Mouse (Mus musculus) hindbrain, embryonic 15.5 days (tissue): Measurements from ENCODE around the gene Gmfg. TPM values are rescaled to one million over a fixed set of nuclear protein-coding genes. Genes with fewer than 3 reads are reported as not detected.

Experiments
- ATAC-seq: fragments of 200-750 bp; cut with Nextera tagmentation; 2 replicates; pipeline ENCODE4 v1.8.0; 2017; ENCODE audit warnings: low read depth, moderate number of reproducible peaks, moderate TSS enrichment; ENCODE audit not compliant: low FRiP score
- H3K27ac ChIP-seq: fragments of 300-500 bp; sonication (generic); replicated peaks from 2 replicates; pipeline ENCODE4 v1.5.1; 2015; ENCODE audit warnings: mild to moderate bottlenecking, inconsistent platforms
- H3K27me3 ChIP-seq: fragments of 300-500 bp; sonication (generic); 2 replicates; pipeline ENCODE4 v1.6.1; 2015; ENCODE audit warnings: control low read depth, inconsistent platforms
- H3K36me3 ChIP-seq: fragments of 300-500 bp; sonication (generic); 2 replicates; pipeline ENCODE4 v1.6.1; 2015; ENCODE audit warnings: control low read depth, inconsistent platforms
- H3K4me1 ChIP-seq: fragments of 300-500 bp; sonication (generic); replicated peaks from 2 replicates; pipeline ENCODE4 v1.6.1; 2015; ENCODE audit warnings: control low read depth, inconsistent platforms
- H3K4me2 ChIP-seq: fragments of 300-500 bp; sonication (generic); 2 replicates; pipeline ENCODE4 v1.6.1; 2015; ENCODE audit warnings: moderate library complexity, mild to moderate bottlenecking, inconsistent platforms
- H3K4me3 ChIP-seq: fragments of 300-500 bp; sonication (generic); 2 replicates; pipeline ENCODE4 v1.5.1; 2015; ENCODE audit warnings: mild to moderate bottlenecking, inconsistent platforms
- H3K9ac ChIP-seq: fragments of 300-500 bp; sonication (generic); 2 replicates; pipeline ENCODE4 v1.6.1; 2015; ENCODE audit warnings: inconsistent platforms
- H3K9me3 ChIP-seq: fragments of 300-500 bp; sonication (generic); 2 replicates; pipeline ENCODE4 v1.6.1; 2016; ENCODE audit warnings: control low read depth, inconsistent platforms
- WGBS: fragments of 180-500 bp; shearing (Covaris S2); methylation state at CpG from one replicate; pipeline ENCODE4 v1.1.7; 2015; 5-methylcytosine and 5-hydroxymethylcytosine counted together
- polyA plus RNA-seq: library from polyadenylated mRNA; unstranded; fragments of >200 nt; fragmentation: Nextera tagmentation; extraction: Ambion mirVana; gene quantifications from 2 replicates; pipeline ENCODE4 v1.2.1, GENCODE M21; 2015

The Gmfg gene
- polyA plus RNA-seq, 1 experiment from 2014 or later: 4.1 TPM

- H3K4me2 ChIP-seq: no peak overlapping the region
- H3K9ac ChIP-seq: no peak overlapping the region
- H3K27ac ChIP-seq: no peak overlapping the region
- H3K27me3 ChIP-seq: no peaks in the 10 kb centered on the region
- peaks cover 81% of the 10 kb centered on the region for H3K36me3 ChIP-seq
- H3K9me3 ChIP-seq: no peaks in the 10 kb centered on the region
- H3K4me1 ChIP-seq: no peaks in the 10 kb centered on the region; the same call in 1 of the 2 replicates
- H3K4me3 ChIP-seq: no peak overlapping the region
- no peak for ATAC-seq
Observed at GRCm38 (mm10) chr7:28417368-28417767, 19.9 kb upstream of the Gmfg start.

DNA sequence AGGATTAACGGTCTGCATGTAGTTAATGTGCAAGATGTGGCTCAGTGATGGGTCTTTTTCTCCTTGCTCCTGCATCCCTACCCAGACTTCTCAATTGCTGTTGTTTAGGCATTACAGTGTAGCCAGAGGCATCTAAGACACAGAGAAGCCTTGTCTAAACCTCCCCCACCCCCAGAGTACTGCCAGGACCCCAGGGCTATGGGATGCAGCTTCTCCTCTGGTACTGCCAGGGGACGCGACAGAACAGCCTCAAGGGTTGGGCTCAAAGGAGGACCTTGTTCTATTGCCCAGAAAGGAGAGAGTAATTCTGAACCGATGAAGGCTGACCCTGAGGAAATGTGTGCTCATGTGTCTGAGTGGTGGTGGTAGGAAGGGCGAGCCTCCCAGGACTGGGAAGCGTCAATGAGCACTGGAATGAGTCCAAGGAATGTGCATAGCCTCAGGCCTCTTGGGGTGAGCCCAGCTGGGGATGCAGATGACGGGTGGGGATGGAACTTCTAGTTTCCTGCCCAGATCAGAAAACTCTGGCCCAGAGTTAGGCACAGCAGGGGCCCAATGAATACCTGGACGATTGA is 19.1 kb upstream of the Gmfg start:
- Histone ChIP-seq H3K9ac (no peak overlapping the region), H3K9me3 (no peaks in the 10 kb centered on the region), H3K27ac (no peak overlapping the region; the same call in 1 of the 2 replicates), H3K4me2 (no peak overlapping the region), H3K27me3 (no peaks in the 10 kb centered on the region), H3K36me3 (peaks cover 81% of the 10 kb centered on the region), H3K4me3 (no peak overlapping the region), H3K4me1 (no peaks in the 10 kb centered on the region; the same call in 1 of the 2 replicates)
- 66% methylated on average over 8 of the region's 8 CpGs for WGBS
- ATAC-seq: no peak

DNA sequence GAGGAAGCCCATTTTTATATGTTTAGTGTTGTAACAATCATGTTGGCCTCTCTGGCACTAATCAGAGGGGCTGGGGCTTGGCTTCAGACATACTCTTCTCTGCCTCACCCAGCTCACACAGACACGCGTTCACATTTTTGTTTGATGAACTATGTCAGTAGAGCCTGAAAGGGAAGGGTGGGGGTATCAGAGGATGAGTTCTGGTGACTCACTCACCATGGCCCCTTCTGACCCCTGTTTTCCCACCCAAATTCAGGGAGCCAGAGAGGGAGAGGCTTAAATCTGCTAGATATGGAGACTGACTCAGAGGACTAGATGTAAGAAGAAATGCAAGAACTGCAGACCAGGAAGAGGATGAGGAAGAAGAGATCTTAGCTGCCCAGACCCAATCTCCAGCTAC is 17.8 kb upstream of the Gmfg start:
- H3K9me3 ChIP-seq: no peaks in the 10 kb centered on the region
- WGBS: 97% methylated on average over 2 of the region's 2 CpGs
- no peak for ATAC-seq

DNA sequence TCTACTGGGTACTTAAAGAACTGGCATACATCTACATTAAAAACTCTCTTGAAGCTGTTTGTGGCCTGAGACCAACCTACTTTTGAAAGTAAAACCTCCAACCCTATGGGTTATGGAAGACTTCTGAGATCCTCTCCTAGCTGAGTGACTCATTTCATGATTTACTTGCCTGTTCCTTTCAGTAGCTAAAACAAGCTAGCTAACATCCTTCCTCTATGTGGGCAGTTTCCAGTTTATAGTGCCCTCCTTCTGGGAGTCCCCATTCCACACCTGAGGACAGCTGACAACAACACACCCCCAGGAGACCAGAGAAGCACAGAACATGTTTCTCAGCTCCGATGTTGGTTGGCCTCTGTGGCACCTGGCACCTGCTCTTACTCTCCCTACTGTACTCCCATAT is 14.2 kb upstream of the Gmfg start:
- Histone ChIP-seq H3K4me3 (no peak overlapping the region), H3K27me3 (no peaks in the 10 kb centered on the region), H3K27ac (no peak overlapping the region), H3K4me2 (no peak overlapping the region), H3K36me3 (peaks cover 50% of the 10 kb centered on the region), H3K4me1 (peaks cover 2% of the 10 kb centered on the region; the same call in 1 of the 2 replicates), H3K9me3 (no peaks in the 10 kb centered on the region), H3K9ac (no peak overlapping the region)
- no peak for ATAC-seq
- WGBS: 90% methylated on average over 1 of the region's 1 CpGs

More for the DNA sequence above, 17.8 kb upstream of the Gmfg start:
- Histone ChIP-seq H3K4me1 (no peaks in the 10 kb centered on the region; the same call in 1 of the 2 replicates), H3K27me3 (no peaks in the 10 kb centered on the region), H3K4me3 (no peak overlapping the region), H3K9ac (no peak overlapping the region), H3K4me2 (no peak overlapping the region), H3K36me3 (peaks cover 72% of the 10 kb centered on the region), H3K27ac (no peak overlapping the region)

DNA sequence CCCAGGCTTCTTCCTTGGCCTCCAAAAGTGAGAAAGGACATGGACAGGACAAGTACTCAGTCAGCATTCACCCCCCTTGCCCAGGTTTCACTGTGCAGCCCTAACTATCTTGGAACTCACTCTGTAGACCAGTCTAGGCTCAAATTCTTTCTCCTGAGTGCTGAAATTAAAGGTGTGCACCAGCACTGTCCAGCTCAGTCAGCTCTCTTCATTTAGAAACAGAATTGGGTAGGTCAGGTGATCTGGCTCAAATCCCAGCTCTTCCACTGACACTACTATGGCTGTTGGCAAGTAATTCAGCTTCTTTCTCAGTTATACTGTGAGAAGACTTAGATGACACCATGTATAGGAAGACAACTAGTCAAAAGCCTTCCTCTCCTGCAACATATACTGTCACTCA is 9.5 kb upstream of the Gmfg start:
- no peak for ATAC-seq
- H3K4me2 ChIP-seq: no peak overlapping the region

DNA sequence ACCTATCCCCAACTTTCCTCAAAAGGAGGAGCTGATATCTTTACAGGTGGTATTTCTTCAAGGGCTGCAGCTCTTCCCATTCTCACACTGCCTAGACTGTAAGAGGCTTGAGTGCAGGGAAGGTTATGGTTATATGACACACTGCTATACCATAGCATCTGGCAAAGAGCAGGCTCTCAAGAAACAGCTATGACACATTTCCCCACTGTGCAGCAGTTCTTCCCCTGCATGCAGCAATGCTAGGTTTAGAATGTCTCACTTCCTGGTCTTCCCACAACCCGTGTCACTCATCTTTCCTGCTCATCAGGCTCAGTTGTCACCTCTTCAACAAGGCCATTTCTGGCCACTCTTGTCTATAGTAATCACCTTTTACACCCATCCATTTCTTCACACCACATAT is 6.7 kb upstream of the Gmfg start:
- H3K9ac ChIP-seq: no peak overlapping the region

More for the DNA sequence above, 9.5 kb upstream of the Gmfg start:
- H3K27me3 ChIP-seq: no peaks in the 10 kb centered on the region
- H3K9ac ChIP-seq: no peak overlapping the region
- no peak overlapping the region for H3K4me3 ChIP-seq
- H3K36me3 ChIP-seq: peaks cover 8% of the 10 kb centered on the region
- H3K27ac ChIP-seq: no peak overlapping the region
- no peaks in the 10 kb centered on the region for H3K9me3 ChIP-seq
- H3K4me1 ChIP-seq: peaks cover 15% of the 10 kb centered on the region

DNA sequence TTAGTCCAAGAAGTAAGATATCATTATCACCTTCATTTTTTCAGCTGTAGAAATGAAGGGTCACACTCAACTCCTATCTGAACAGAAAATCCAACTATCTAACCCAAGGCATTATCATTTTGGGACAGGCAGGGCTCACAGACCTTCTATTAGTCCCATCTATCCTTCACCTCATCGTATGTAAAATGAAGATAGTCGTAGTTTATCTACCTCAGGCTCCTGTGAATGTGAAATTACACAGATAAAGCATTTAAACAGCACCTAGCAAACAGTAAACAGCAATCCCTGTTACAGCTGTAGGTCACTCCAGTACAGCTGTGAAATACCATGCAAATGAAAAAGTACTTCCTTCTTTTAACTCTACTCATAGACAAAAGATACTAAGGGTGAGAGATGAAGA is 5.0 kb upstream of the Gmfg start:
- H3K4me1 ChIP-seq: peaks cover 48% of the 10 kb centered on the region

More for the DNA sequence above, 6.7 kb upstream of the Gmfg start:
- Histone ChIP-seq H3K4me1 (peaks cover 43% of the 10 kb centered on the region), H3K27me3 (no peaks in the 10 kb centered on the region), H3K27ac (no peak overlapping the region), H3K4me3 (no peak overlapping the region), H3K36me3 (no peaks in the 10 kb centered on the region), H3K4me2 (no peak overlapping the region), H3K9me3 (no peaks in the 10 kb centered on the region)
- no peak for ATAC-seq
- 83% methylated on average over 1 of the region's 1 CpGs for WGBS

DNA sequence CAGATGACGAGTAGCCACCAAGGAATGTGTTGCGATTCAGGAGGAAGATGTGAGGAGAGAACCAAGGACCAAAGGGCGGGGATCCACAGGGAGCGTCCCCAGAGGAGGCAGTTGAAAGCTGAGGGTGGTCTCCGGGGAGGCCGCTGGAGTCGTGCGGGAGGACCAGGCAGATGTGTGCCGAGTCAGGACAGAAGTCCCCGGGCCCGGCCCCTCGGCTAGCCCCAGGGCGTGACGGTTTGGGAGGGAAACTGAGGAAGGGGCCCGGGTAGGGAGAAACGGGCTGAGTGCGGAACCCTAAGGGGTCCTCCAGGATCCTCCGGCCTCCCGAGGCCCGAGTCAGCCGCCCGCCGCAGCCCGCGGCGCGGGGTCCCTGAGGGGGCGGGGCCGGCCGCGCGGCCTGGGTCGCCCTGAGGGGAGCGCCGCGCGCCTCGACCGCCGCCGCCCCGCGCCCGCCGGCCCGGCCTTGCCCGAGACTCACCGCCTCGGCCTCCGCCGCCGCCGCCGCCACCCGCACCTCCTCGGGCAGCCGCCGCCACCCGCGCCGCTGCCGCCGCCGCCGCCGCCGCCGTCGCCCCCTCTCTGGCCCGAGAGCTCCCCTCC is 1.5 kb upstream of the Gmfg start:
- H3K4me3 ChIP-seq: peak overlapping the region; percentile 93
- no peaks in the 10 kb centered on the region for H3K27me3 ChIP-seq
- peak overlapping the region; percentile 78 for H3K4me2 ChIP-seq
- peak; percentile 24 for ATAC-seq
- 0% methylated on average over 30 of the region's 70 CpGs for WGBS
- H3K9me3 ChIP-seq: no peaks in the 10 kb centered on the region
- no peaks in the 10 kb centered on the region for H3K36me3 ChIP-seq
- peak overlapping the region; percentile 97 for H3K9ac ChIP-seq
- H3K27ac ChIP-seq: peak overlapping the region; percentile 73
- H3K4me1 ChIP-seq: peaks cover 42% of the 10 kb centered on the region

More for the DNA sequence above, 5.0 kb upstream of the Gmfg start:
- no peak overlapping the region for H3K27ac ChIP-seq
- H3K4me2 ChIP-seq: no peak overlapping the region
- no peaks in the 10 kb centered on the region for H3K9me3 ChIP-seq
- H3K4me3 ChIP-seq: no peak overlapping the region
- no peaks in the 10 kb centered on the region for H3K27me3 ChIP-seq
- no peak overlapping the region for H3K9ac ChIP-seq
- ATAC-seq: no peak
- 95% methylated on average over 2 of the region's 2 CpGs for WGBS
- no peaks in the 10 kb centered on the region for H3K36me3 ChIP-seq

DNA sequence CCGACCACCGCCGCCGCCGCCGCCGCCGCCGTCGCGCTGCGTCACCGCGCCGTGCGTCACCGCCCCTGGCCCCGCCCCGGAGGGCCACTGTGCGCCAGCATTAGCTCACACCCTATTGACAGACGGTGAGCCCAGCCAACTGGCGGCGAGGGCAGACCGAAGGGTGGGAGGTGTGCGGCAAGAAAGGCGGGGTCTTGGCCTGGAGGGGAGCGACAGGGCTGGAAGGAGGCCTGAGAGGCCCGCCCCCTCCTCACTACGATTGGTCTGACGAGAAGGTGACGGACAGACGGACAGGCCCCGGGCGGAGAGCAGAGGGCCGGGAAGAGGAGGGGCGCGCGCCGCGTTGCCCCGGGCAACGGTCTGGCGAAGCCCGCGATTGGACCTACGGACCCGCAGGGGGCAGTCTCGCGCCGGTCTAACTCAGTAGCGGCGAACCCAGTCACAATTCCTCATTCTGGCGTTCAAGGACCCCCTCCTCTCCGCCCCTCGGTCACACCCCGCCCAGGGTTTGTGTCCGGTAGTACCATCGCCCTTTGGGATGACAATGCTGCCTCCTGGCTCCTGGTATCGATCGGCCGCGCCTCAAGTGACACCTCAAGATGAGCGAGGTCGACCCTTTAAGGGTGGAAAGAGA is 859 bp upstream of the Gmfg start:
- H3K4me3 ChIP-seq: peak overlapping the region; percentile 93
- H3K27me3 ChIP-seq: no peaks in the 10 kb centered on the region
- H3K27ac ChIP-seq: peak overlapping the region; percentile 84
- no peaks in the 10 kb centered on the region for H3K9me3 ChIP-seq
- no peaks in the 10 kb centered on the region for H3K36me3 ChIP-seq
- H3K4me2 ChIP-seq: peak overlapping the region; percentile 78
- ATAC-seq: peak; percentile 99
- H3K4me1 ChIP-seq: peaks cover 42% of the 10 kb centered on the region
- WGBS: under 1% methylated on average over 59 of the region's 64 CpGs
- H3K9ac ChIP-seq: peak overlapping the region; percentile 97

DNA sequence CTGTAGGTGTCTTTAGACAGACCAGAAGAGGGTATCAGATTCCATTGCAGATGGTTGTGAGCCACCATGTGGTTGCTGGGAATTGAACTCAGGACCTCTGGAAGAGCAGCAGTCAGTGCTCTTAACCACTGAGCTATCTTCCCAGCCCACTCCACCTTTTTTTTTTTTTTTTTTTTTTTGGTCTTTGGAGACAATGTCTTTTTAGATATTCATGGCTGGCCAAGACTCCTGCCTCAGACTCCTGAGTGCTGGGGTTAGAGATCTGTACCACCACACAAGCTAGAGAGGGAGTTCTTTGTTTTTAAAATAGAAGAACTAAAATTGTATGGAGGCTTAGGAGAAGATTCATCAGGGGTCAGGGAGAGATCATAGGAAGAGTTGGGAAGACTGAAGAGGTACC is 717 bp downstream of the Gmfg start:
- no peak overlapping the region for H3K4me2 ChIP-seq
- H3K9ac ChIP-seq: no peak overlapping the region
- H3K36me3 ChIP-seq: no peaks in the 10 kb centered on the region
- no peak for ATAC-seq
- H3K27ac ChIP-seq: no peak overlapping the region
- H3K4me1 ChIP-seq: peaks cover 31% of the 10 kb centered on the region
- H3K4me3 ChIP-seq: no peak overlapping the region
- no peaks in the 10 kb centered on the region for H3K9me3 ChIP-seq
- H3K27me3 ChIP-seq: no peaks in the 10 kb centered on the region

GRCm38 (mm10) chr7:28438771-28439170 is 1.5 kb downstream of the Gmfg start:
- no peak overlapping the region for H3K9ac ChIP-seq
- no peaks in the 10 kb centered on the region for H3K36me3 ChIP-seq
- H3K4me1 ChIP-seq: peaks cover 23% of the 10 kb centered on the region
- H3K27me3 ChIP-seq: no peaks in the 10 kb centered on the region
- H3K9me3 ChIP-seq: no peaks in the 10 kb centered on the region
- 84% methylated on average over 2 of the region's 2 CpGs for WGBS
- H3K4me3 ChIP-seq: no peak overlapping the region
- no peak for ATAC-seq
- no peak overlapping the region for H3K4me2 ChIP-seq
- H3K27ac ChIP-seq: no peak overlapping the region

GRCm38 (mm10) chr7:28440739-28441138 is 3.5 kb downstream of the Gmfg start:
- no peaks in the 10 kb centered on the region for H3K9me3 ChIP-seq
- no peak overlapping the region for H3K9ac ChIP-seq
- ATAC-seq: no peak
- H3K27ac ChIP-seq: no peak overlapping the region
- no peaks in the 10 kb centered on the region for H3K36me3 ChIP-seq
- peaks cover 5% of the 10 kb centered on the region for H3K4me1 ChIP-seq
- 60% methylated on average over 2 of the region's 2 CpGs for WGBS
- H3K4me2 ChIP-seq: no peak overlapping the region
- no peak overlapping the region for H3K4me3 ChIP-seq
- H3K27me3 ChIP-seq: peaks cover 3% of the 10 kb centered on the region; the same call in 1 of the 2 replicates
